Mouse (Mus musculus): ENCODE measurements around the gene Nufip2.
A peak's percentile ranks its signal among the peaks of the same experiment; 100 is the strongest.

Nufip2 gene

DNA sequence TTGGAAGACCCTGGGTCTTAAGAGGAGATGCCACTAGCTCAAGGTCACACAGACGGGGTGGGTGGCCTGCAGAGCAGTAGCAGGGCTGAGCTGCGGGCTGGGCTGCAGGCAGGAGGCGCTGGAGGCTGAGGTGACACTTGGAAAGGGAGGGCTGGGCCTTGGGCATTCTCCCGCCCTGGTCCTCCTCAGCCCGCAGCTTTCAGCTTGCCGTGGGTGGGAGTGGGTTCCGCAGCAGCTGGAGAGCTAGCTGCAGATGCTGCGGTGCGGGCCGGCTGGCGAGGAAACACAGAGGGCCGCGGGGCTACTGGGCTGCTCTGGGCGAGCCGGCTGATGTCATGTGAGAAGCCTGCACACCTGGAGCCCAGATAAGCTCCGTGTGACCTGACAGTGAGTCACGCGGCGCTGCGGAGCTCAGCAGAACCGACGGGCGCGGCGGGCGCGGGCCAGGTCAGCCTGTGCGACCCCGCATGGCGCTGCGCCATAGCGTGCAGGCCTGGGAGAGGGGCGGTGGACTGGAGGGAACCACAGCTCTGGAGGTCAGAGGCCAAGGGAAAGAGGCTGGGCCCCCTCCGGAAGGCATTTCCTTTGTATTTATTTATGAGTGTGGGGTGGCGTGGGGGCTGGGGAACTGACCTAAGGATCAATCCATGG, 80.5 kb downstream of the Nufip2 start:
- ATAC-seq (ENCODE audit: insufficient number of reproducible peaks, low FRiP score, low TSS enrichment), result no peak

DNA sequence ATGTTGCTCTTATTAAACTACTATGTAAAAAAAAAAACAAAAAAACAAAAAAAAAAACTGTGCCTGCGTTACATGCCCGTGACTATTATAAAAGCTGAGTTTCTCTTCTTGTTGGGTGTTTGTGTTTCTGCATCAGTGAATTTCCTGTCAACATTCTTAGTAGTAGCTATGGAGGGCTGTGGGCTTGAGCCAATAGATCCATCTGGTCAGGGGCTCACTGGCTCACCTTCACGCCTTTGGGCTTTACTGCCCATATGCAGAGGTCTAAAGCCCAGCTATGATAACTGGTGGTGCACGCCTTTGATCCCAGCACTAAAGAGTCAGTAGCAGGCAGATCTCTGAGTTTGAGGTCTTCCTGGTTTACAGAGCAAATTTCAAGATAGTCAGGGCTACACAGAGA, 83.5 kb downstream of the Nufip2 start:
- ATAC-seq (ENCODE audit: insufficient number of reproducible peaks, low FRiP score, low TSS enrichment), result no peak

DNA sequence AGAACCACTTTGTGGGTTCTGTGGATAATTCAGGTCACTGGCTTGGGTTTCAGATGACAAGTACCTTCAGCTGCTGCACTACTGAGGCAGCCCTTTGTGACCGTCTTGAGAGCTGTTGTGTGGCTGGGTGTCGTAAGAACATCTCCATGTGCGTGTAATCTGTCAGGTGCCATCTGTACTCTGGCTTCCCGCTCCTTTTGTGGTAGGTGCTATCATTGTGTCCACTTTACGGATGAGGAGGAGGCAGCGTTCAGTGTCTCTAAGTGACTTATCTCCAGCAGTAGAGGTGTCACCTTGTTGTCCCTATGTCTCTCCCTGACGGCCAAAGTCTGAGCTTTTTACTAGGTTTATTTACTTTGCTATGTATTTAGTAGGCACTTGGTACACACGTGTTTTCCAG, 84.4 kb downstream of the Nufip2 start:
- ATAC-seq (ENCODE audit: insufficient number of reproducible peaks, low FRiP score, low TSS enrichment), result no peak

DNA sequence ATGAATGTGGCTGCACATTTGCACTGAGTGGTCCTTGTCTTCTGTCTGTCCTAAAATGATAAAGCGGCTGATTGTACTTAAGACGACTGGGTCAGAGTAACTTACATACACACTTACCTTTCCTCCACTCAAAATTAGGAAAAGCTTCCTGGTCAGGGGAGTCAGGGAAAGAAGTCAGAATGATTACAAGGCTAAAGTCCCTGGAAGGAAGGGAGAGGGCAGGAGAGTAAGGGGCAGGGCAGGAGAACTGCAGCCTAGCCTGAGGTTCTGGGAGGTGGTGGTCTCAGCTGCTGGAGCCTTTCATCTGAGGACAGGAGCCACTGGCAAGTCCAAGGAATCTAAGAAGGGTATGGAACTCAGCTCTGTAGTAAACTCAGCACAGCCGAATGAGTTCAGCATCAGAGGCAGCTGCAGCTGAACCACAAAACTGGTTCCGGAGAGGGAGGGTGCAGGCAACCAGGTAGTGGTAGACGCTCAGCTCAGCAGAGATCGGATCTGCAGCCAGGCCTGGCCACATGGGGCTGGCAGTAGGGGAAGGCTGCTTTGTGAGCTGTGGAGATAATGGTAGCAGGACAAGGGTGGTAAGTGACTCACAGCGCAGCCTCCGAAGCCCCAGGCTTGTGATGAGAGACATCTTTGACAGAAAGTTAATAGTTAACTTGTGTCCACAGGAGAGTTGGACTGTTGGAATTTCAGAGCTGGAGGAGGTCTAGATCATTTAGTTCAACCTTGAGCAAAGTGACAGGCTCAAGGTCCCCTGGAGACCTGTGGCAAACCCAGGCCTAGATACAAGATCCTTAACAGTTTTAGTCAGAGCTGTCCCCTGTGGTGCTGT, 86.1 kb downstream of the Nufip2 start:
- ATAC-seq (ENCODE audit: insufficient number of reproducible peaks, low FRiP score, low TSS enrichment), result no peak

DNA sequence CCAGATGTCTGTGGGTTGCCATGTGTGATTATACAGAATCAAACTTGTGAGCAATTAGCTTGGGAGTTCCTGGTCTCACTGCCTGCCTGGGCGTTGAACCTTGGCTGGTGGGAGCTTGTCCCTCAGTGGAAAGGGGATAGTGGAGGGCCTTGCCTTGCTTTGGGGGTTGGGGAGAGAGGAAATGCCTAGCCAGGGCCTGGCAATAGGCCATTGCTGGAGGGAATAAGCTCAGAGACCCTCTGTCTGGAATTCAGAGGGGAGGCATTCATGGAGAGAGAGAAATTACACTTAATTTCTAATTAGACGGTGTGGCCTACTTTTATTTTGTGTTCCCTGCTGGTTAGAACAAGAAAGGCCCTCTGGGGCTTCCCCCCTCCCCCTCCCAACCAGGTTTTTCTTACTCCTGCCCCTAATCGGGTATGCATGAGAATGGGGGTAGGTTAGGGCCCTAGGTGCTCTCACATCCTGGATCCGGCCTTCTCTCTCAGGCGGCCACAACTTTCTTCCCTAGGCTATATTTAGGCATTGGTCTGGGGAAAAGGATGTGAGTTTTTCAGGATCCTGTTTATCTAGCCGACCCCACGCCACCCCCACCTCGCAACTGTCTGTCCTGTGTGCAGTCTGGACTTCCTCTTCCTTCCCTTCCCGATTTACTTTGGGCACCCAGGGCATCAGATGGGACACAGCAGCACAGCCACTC, 89.9 kb downstream of the Nufip2 start:
- ATAC-seq (ENCODE audit: insufficient number of reproducible peaks, low FRiP score, low TSS enrichment), result no peak

DNA sequence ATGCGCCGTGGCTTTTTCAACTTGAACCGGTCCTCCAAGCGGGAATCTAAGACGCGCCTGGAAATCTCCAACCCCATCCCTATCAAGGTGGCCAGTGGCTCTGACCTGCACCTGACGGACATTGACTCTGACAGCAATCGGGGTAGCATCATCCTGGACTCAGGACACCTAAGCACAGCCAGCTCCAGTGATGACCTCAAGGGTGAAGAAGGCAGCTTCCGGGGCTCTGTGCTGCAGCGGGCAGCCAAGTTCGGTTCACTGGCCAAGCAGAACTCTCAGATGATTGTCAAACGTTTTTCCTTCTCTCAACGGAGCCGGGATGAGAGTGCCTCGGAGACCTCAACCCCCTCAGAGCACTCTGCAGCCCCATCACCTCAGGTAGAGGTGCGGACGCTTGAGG, 91.5 kb downstream of the Nufip2 start:
- no peak for ATAC-seq (ENCODE audit: insufficient number of reproducible peaks, low FRiP score, low TSS enrichment)

DNA sequence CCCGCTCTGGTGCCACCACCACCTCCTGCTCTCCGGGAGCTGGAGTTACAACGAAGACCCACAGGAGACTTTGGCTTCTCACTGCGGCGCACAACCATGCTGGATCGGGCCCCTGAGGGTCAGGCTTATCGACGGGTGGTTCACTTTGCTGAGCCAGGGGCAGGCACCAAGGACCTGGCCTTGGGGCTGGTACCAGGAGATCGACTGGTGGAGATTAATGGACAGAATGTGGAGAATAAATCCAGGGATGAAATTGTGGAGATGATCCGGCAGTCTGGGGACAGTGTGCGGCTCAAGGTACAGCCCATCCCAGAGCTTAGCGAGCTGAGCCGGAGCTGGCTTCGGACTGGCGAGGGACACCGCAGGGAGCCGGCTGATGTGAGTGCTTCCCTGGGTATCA, 92.0 kb downstream of the Nufip2 start:
- no peak for ATAC-seq (ENCODE audit: insufficient number of reproducible peaks, low FRiP score, low TSS enrichment)

DNA sequence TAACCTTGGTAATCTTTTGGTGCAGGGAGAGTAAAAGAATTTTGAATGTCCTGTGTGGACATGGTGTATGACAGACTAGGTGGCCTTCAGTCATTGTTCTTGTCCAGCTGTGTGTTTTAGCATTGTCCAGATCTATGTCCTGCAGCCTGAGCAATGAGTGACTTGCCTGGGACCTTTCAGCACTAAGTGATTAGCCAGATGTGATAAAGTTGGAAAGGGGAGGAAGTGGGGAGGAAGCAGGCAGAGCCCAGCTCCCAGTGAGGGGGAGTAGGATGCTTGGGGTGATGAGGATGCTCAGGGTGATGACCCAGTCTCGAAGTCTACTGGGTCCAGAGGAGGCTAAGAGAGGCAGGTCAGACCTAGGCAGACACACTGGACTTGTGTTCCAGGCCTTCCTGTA, 93.3 kb downstream of the Nufip2 start:
- no peak for ATAC-seq (ENCODE audit: insufficient number of reproducible peaks, low FRiP score, low TSS enrichment)

DNA sequence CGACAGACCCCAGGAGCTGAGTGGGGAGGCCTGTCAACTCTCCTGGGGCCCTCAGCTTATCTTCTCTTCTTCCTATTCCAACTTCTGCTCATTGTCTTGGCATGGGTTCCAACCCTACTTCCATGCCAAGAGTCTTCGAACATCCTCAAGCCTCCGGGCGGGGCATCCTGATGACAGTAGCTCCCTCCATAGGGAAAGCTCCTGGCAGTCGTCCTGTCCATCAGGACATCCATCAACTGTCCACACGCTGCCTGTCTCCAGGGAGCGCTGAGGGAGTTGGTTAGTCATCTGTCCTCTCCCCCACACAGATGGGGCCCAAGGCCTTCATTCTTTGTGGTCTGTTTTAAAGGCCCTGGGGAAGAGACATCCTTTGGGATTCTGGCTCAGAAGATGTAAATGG, 95.1 kb downstream of the Nufip2 start:
- no peak for ATAC-seq (ENCODE audit: insufficient number of reproducible peaks, low FRiP score, low TSS enrichment)

DNA sequence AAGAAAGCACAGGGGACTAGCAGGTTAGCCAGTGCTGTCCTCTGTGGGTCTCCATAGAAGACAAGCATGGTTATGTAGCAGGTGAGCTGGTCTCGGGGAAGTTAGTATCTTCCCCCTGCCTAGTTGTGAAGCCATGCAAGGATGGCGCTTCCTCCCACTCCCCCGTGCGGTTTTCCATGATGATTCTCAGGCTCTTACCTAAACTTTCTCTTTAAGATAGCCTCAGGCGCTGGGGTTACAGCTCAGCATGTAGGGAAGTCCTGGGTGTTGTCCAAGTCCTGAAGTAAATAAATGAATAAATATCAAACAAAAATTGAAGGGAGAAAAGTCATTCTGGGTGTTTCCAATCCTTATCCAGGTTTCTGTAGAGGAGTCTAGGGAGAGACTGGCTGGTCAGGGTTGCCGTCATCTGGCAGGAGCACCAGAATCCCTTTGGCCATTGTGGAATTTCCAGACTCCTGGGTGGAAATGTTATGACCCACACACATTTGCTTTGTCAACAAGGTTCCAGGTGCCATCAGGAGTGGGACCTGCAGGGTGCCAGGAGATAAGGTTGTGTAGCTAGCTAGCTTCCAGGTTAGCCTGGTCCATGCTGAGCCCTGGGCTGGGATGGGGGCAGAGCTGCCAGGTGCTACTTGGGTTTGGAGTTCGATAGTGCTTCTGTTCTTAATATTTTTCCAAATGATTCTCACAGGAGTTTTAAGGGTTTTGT, 96.3 kb downstream of the Nufip2 start:
- ATAC-seq (ENCODE audit: insufficient number of reproducible peaks, low FRiP score, low TSS enrichment), result no peak

DNA sequence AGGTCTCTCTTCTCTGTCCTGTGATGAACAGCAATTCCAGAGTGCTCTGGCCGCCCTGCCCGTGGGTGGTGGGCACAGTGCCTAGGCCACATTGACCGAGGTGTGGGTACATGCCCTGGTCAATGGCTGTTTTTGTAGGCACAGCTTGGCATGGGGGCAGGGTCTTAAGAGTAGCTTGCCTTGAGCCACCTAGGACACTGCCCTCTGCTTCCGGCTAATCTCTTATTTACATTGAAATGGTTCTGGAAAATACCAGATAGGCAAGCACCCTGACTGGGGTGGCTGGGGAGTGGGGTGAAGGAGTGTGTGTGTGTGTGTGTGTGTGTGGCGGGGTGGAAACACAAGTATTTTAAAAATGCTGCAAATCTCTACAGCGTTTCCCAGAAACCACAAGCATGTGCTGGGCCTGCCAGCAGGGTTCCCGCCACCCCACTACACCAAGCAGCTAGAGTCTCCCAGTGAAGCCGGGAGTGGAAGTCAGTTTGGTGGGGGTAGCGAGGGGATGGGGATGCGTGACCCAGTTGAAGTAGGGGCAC, 97.3 kb downstream of the Nufip2 start:
- no peak for ATAC-seq (ENCODE audit: insufficient number of reproducible peaks, low FRiP score, low TSS enrichment)

DNA sequence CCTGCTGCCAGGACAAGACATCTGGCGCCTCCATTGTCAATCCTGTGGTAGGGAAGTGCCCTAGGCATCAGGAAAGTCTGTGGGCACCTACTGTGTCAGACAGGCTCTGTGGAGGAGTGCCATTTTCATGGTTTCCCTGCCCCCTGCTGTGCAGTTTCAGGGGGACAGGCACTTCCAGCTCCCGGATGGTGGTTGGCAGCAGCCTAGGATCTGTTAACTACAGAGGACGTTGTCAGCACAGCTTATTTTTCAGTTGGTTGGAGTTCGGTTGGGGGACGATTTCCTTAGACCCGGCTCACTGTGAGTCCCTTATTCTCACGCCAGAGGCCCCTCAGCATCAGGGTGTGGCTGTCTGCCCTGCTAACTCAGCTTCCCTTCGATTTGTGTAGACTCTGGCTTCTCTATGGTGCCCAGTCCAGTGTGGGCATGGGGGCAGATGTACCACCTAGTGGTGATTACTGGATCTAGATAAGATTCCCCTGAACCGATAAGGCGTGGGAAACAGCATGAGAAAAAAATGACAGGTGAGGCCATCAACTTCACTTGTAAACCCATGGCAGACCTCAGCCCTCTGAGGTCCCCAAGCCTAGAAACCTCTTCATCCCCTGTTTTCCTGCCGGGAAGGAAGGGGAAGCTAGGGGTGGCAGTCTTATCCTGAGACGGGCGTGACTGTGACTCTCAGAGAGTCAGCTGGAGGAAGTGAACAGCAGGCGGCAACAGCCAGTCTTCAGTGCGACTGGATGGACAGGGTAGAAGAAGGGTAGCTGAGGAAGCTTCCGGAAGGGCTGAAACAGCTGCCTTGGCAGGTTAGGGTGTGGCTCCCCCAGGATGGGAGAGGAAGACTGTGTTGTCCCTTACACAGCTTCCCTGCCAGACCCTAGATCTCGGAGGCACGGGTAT, 98.0 kb downstream of the Nufip2 start:
- no peak for ATAC-seq (ENCODE audit: insufficient number of reproducible peaks, low FRiP score, low TSS enrichment)

DNA sequence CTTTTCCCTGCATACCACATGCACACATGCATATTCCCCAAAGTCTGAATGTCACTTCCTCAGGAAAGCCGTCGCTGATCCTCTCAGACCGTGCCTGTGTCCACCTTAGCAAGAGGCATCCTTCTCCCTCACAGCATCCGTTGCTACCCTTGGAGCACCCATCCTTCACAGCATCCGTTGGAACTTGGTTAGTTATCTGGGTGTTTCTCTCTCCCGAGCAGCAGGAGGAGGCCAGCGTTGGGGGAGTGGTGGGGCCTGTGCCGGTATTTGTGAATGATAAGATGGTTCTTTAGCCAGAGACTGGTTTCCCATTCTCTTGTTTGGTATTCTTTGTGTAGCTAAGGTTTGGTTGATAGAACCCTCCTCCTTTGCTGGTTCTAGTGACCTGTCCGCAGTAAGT, 98.9 kb downstream of the Nufip2 start:
- no peak for ATAC-seq (ENCODE audit: insufficient number of reproducible peaks, low FRiP score, low TSS enrichment)

DNA sequence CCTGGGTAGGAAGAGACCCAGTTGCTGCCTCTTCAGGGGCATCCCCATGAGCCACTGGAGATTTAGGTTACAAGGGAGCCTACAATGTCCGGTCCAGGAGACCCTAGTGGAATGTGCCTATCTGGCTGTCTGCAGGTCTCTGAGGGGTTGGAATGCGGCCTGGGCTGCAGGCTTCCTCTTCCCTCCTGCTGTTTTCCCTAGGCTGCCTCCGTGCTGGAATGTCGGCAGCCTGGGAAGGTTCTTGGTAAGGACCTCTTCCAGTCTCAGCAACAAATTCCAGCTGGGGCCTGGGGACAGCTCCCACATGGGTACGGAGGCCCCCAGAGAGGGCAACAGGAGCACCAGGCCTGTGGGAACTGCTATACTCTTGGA, 99.4 kb downstream of the Nufip2 start:
- no peak for ATAC-seq (ENCODE audit: insufficient number of reproducible peaks, low FRiP score, low TSS enrichment)

DNA sequence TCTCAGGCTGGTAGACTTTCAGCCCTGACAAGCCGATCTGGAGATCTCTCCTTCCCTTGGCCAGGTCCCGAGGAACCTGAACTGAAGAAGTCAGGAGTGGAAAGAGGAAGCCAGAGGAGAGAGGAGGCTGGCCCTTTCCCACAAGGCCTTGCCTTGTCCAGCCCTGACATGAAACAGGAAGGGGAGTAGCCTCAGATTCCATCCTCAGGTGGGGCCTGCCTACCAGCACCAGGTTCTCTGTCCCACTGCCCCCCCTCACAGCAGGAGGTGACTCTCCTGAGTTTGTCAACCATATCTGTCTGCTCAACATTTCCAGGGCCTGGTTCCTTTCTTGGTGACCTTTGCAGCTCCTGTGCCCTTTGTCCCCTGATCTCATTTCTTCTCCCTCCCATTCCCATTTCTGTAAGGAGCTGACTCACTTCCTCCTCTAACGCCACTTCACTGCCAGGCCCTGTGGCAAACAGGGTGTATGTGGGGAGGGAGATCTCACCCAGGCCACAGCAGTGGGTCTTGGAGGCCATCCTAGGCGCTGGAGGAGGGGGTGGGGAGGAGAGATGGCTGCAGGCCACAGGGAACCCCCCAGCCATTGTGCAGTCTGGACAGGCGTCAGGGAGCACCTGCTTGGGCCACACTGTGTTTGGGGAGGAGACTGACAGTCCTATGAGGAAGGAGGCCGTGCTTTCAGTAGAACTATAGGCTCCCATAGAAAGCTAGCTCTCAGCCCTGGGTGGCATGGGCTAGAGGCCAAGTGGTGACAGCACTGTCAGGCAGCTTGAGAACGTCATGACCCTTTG, 100.0 kb downstream of the Nufip2 start:
- ATAC-seq (ENCODE audit: insufficient number of reproducible peaks, low FRiP score, low TSS enrichment), result 0 out of 2 replicates have a peak, but pooled peaks have one; percentile 14

DNA sequence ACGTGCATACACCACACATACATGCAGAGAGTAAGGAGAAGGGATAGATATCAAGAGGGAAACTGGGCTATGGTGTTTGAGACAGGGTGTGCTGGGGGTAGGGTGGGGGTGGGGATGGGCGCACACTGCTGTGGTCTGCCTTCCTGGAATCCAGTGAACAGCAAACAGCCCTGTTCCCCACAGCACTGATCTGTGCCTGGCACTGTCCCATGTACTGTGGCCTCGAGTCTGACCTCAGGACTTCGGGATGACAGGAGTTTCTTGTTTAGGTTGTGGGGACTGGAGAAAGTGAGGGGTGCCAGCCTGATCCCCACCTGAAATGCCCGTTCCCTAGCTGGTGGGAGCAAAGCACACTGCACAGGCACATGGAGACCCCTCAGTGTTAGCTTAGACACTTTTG, 101.8 kb downstream of the Nufip2 start, which contains the start of gene Gm10277:
Gene Gm10277 (minus strand): TSS at position 41 of the 400 bp plus-strand sequence.
- ATAC-seq (ENCODE audit: insufficient number of reproducible peaks, low FRiP score, low TSS enrichment), result no peak

DNA sequence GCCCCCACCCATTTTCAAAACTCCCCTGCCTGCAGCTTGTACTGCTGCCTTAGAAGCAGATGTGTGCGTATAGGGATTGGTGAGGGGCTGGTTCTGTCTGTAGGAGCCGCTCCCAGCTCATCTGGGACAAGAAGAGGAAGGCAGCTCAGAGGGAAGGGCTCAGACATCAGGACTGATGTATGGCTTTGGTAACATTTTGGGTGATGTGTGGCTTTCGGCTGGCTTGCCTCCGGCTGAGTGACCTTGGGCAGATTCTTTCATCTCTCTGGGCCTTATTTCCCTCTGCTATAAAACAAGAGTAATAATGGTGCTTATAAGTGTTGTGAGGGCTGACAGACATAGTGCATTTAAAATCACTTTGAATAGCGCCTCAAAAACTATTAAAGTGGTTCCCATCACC, 103.6 kb downstream of the Nufip2 start:
- ATAC-seq (ENCODE audit: insufficient number of reproducible peaks, low FRiP score, low TSS enrichment), result no peak

DNA sequence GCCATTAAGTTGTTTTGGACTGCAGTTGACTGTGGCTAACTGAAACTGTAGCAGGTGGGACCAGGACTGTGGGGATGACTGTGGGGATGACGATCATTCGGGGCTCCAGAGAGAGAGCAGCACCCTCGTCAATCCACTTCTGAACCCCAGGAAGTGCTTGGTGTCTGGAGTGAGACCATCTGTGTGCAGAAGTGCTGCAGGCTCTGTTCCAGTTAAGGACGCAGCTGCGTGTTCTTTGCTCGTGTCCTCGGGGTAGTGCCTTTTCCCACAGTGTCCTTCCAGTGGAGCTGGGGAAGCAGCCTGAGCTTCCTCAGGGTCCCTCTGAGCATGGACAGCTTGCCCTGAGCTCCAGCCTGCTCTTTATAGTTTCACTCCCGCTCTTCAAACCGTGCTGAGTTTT, 104.3 kb downstream of the Nufip2 start:
- no peak for ATAC-seq (ENCODE audit: insufficient number of reproducible peaks, low FRiP score, low TSS enrichment)

DNA sequence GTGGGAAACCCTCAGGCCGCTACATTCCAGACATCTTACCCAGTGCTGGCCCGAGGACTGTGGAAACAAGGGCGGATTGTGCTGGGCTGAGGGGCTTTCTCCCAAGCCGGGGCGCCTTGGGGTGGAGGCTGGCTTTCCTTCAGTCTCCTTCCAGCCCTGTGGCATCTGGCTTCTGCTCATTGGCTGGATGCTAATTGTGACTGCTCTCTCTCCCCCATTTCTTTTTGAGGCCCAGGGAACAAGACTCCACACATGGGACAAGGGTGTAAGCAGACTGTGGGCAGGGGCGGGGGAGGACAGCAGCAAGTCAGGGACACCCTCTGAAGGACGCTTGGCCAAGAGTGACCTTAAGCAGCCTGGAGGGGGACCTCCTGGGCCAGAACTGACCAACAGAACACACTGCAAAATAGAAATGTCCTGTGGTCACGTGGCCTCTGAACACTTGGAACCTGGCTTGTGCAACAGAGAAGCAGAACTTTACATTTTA, 105.3 kb downstream of the Nufip2 start:
- ATAC-seq (ENCODE audit: insufficient number of reproducible peaks, low FRiP score, low TSS enrichment), result no peak
